Mouse (Mus musculus) right cerebral cortex, postnatal 14 days (tissue): ENCODE data around the gene Elmod3.

Experiments used
- DNase-seq: peaks from one replicate; pipeline ENCODE4 v3.0.0; 2022

Gene Elmod3

DNA sequence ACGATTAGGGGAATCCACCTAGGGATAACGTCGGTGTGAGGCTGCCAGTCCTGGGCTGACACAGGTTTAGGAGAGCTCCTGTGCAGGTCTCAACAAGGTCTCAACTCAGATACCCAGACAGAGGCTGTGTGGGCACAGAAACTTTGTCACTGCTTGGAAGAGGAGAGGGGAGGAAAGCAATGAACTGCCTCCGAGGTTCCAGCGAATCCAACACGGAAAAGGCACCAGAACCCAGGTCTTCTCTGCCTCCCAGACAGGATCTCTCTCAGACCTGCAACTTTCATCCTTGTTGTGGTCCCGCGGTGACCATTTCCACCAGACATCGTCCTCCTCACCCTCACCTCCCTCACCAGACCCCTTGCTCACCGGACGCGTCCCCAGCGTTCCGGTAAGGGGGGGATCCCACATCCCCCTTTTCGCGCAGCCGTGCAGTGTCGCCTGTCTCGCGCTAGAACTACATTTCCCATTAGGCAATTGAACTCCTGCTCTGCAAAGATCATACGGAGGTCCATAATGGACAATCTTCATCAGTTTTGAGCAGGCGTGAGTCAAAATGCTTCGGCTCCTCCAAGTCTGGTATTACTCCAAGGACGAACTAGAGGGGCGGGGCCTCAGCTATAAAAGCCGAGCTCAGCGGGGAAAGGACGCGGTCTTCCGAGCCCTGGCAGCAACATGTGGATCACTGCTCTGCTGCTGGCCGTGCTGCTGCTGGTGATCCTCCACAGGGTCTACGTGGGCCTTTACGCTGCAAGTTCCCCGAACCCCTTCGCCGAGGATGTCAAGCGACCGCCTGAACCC is at the start of gene Elmod3, which contains the start of gene Retsat:
Gene Elmod3 (minus strand): TSS at position 458 of the 798 bp plus-strand sequence.
Gene Retsat (plus strand): TSS at position 520 of the 798 bp plus-strand sequence.
- peak; percentile 74 for DNase-seq

- DNase-seq = peak; percentile 82
Measured at GRCm38 (mm10) chr6:72647383-72647820, 49.2 kb upstream of the Elmod3 start.

GRCm38 (mm10) chr6:72645364-72645763 is 47.2 kb upstream of the Elmod3 start:
- DNase-seq = no peak

DNA sequence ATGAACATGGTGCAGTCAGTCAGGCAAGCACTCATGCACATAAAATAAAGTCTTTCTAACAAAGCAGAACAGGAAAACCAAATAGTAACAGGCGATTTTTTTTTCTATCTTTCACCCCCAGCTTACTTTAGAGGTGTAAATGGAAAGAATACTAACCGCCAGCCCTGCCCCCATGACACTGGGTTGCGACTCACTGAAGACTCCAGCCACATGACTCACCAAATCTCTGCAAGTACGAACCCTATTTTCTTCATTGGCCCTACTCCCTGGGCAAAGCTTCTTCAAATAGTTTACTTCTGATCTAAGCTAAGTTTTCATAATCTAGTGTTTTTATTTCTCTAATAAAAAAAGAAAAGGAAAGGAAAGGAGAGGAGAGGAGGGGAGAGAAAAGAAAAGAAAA is 46.4 kb upstream of the Elmod3 start:
- no peak for DNase-seq

DNA sequence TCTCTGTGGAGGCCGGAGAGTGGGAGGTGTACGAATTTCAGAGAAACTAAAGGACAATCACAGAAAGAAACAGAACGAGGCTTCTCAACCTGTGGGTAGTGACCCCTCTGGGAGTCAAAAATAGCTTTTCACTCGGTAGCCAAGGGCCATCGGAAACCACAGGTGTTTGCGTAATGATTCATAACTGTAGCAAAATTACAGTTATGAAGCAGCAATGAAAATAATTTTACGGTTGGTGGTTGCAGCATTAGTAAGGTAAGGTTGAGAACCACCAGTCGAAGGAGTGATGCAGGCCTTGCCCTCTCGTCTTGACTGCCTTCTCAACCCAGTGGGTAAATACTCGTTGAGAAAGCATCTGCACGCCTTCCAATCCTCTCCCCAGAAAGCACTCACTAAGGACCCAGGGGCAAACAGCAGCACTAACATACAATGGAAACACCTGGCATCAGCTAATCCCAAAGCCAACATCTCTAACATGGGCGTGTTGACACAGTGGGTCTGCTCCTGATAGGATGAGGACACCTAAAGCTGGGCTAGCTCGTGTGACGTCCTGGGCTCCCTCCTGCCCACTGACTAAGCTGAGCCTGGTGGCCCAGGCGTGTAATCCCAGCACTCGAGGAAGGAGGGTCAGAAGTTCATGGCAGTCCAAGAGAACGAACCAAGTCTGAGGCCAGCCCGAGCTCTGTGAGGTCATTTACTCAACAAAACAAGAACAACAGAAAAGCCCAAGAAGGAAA is 43.2 kb upstream of the Elmod3 start:
- DNase-seq = no peak

GRCm38 (mm10) chr6:72636940-72637339 is 38.7 kb upstream of the Elmod3 start:
- DNase-seq = no peak

- DNase-seq = no peak
Measured at GRCm38 (mm10) chr6:72635760-72636431, 37.7 kb upstream of the Elmod3 start.

- no peak for DNase-seq
Measured at GRCm38 (mm10) chr6:72634311-72634710, 36.1 kb upstream of the Elmod3 start.

DNA sequence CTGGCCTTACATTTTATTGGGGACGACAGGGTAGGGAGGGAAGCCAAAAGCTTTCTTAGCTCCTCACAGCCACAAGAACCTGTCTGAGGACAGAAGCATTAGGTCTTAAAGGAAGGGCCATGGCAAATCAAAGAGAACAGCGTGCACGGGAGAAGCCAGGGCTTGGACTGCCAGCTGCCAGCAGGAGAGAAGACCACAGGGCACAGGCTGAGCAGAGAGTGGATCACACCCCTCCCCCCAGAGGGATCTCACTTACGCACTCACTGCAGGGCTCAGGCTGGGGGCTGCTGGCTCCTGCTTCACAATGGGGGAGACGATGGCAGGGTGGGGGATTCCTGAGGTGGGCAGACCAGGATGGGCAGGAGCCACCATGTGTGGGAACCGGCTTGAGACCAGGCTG is 33.5 kb upstream of the Elmod3 start:
- no peak for DNase-seq

- DNase-seq = no peak
Measured at GRCm38 (mm10) chr6:72630961-72631360, 32.7 kb upstream of the Elmod3 start.

GRCm38 (mm10) chr6:72630370-72630769 is 32.2 kb upstream of the Elmod3 start:
- no peak for DNase-seq

DNA sequence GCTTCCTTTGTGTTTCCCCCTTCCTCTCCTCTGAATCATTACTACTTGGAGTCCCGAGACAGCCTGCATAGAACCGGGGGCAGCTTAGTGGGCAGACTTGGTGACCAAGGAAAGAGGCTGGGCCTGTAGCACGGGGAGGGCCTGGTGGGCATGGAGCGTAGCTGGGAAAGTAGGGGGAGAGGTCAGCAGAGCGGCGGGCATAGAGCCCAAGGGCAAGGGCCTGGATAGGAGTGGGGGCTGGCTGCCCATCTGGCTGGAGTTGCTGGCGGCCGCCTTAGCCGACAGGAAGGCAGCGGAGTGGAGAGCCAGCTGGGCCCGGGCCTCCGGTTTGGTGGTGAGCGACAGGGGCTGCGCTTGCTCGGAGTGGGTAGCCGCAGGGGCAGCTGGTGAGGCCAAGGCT is 29.1 kb upstream of the Elmod3 start:
- peak; percentile 18 for DNase-seq

GRCm38 (mm10) chr6:72626391-72626790 is 28.2 kb upstream of the Elmod3 start:
- no peak for DNase-seq

DNA sequence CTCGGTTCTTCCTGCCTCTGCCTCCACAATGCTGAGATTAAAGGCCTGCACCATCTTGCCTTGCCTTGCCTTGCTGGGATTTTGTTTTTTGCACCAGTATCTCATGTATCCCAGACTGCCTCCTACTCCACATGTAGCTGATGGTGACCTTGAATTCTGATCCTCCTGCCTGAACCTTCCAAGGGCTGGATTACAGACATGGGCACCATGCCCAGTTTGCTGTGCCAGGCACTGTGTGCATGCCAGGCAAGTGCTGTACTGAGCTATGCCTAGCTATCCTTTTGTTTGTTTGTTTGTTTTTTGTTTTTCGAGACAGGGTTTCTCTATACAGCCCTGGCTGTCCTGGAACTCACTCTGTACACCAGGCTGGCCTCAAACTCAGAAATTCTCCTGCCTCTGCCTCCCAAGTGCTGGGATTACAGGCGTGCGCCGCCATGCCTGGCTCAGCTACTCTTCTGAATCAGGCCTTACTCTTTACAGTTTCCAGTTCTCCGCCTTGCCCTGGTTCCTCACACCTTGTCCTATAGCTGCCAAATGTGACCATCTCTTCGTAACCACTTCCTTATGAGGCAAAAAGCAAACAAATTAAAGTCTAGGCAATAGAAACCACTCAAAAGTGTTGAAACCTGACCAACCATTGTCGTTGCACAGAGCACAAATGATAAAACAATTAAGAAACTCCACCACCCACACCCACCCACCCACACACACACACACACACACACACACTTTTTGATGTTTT is 25.6 kb upstream of the Elmod3 start:
- DNase-seq = no peak

- no peak for DNase-seq
Measured at GRCm38 (mm10) chr6:72622917-72623316, 24.7 kb upstream of the Elmod3 start.

GRCm38 (mm10) chr6:72620920-72621319 is 22.7 kb upstream of the Elmod3 start:
- no peak for DNase-seq

- no peak for DNase-seq
Measured at GRCm38 (mm10) chr6:72619734-72620532, 21.7 kb upstream of the Elmod3 start.

GRCm38 (mm10) chr6:72616643-72617288 is 18.6 kb upstream of the Elmod3 start, which contains the start of gene Tgoln1:
TSS of gene Tgoln1 (minus strand) at chr6:72617000.
- peak; percentile 91 for DNase-seq

DNA sequence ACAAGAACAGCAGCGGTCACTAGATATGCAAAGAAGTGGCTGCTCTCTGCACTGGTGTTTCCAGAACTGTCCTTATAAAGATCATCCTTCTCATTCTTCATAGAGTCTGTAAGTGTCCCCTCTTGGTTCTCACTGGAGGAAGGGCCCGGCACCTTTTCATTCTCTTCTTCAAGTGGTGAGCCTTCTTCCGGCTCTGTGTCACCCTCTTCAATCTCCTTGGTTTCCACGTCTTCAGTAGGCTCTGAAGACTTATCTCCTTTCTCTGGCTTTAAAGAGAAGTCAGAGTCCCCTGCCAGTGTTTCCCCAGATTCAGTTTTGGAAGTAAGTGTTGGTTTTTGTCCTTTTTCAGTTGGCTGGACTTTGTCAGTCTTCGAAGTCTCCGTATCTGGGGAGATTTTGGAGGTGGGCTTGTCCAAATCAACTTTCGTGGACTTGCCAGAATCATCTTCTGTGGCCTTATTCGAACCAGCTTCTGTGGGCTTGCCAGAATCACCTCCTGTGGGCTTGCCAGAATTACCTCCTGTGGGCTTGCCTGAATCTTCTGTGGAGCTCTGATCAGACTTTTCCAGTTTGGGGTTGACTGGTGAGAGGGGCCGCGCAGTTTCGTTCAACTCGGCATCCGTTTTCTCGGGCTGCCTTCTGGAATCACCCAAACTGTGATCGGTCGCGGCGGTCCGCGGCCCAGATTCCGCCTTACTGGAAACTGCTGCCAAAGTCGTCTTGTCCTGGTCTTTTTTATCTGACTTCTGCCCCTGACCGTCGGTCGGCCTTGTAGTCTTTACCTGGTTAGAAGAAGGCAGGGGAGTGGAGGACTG is 17.6 kb upstream of the Elmod3 start:
- no peak for DNase-seq

- no peak for DNase-seq
Measured at GRCm38 (mm10) chr6:72615151-72615550, 16.9 kb upstream of the Elmod3 start.
